Mouse (Mus musculus) megakaryocyte, embryonic 14.5 days (primary cell): Measurements from ENCODE around the gene Wdr3. TPM values are rescaled to one million over a fixed set of nuclear protein-coding genes. Genes with fewer than 3 reads are reported as not detected.

ENCODE experiments used
- H3K27me3 ChIP-seq: replicated peaks from 2 replicates; pipeline ENCODE3; 2012; ENCODE audit warnings: inconsistent platforms
- H3K36me3 ChIP-seq: replicated peaks from 2 replicates; pipeline ENCODE3; 2012; ENCODE audit warnings: low read length, inconsistent platforms, mixed read lengths
- H3K4me1 ChIP-seq: 2 replicates; pipeline ENCODE4 v1.6.1; 2012; ENCODE audit warnings: inconsistent platforms
- H3K4me3 ChIP-seq: replicated peaks from 2 replicates; pipeline ENCODE3; 2012; ENCODE audit warnings: moderate library complexity, mild to moderate bottlenecking, inconsistent platforms
- H3K9me3 ChIP-seq: 2 replicates; pipeline ENCODE4 v1.6.1; 2012; ENCODE audit warnings: inconsistent platforms
- FLI1 ChIP-seq: IDR thresholded peaks from 2 replicates; pipeline ENCODE4 v1.6.1; 2012; ENCODE audit warnings: low read length, inconsistent platforms, mixed read lengths
- GATA1 ChIP-seq: IDR thresholded peaks from 3 replicates; pipeline ENCODE4 v1.6.1; 2012; ENCODE audit warnings: mixed read lengths, low read length, inconsistent platforms, borderline replicate concordance
- polyA plus RNA-seq: library from polyadenylated mRNA; stranded (reverse); fragments of >175 nt; gene quantifications from 2 replicates; pipeline ENCODE4 v1.2.3, GENCODE M21; 2012; ENCODE audit warnings: low replicate concordance; ENCODE audit not compliant: insufficient read depth

The Wdr3 gene
- polyA plus RNA-seq = 0.89 and 3.7 TPM in 2 replicates

GRCm38 (mm10) chr3:100162315-100163105 is at the start of gene Wdr3, which contains the start of gene Gdap2:
Gene Wdr3 (minus strand): TSS chr3:100162407.
Gene Gdap2 (plus strand): TSS chr3:100162381.
- Histone ChIP-seq H3K27me3 (no peaks in the 10 kb centered on the region), H3K4me1 (peaks cover 41% of the 10 kb centered on the region), H3K4me3 (peak within 1 kb of the TSS; percentile 98), H3K36me3 (peaks cover 47% of the 10 kb centered on the region), H3K9me3 (no peaks in the 10 kb centered on the region)
- peak; percentile 97 for TF ChIP-seq FLI1
- no peak for TF ChIP-seq GATA1

DNA sequence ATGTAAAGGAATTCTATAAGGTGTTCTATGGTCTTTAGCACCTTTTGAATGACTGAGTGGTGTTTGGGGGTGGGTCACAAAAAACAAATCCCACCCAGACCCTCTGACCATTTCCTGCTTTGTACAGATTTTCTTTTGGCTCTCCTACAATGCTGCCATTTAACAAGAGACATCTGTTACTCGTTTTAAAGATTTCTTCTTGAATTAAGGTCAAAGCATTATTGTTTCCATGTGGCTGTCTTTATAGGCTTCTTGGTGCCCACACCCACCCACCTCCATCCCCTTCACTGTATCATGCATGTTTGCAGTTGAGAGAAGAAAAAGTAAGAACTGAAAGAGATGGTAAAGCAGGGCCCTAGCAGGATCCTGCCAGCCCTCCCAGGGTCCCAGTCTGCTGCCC is 44.8 kb upstream of the Wdr3 start:
- no peaks in the 10 kb centered on the region for H3K27me3 ChIP-seq
- H3K4me1 ChIP-seq = no peaks in the 10 kb centered on the region
- peaks cover 65% of the 10 kb centered on the region for H3K36me3 ChIP-seq
- TF ChIP-seq GATA1 = no peak
- TF ChIP-seq FLI1 = no peak
- no peak overlapping the region for H3K4me3 ChIP-seq
- no peaks in the 10 kb centered on the region for H3K9me3 ChIP-seq

- Histone ChIP-seq H3K36me3 (peaks cover 99% of the 10 kb centered on the region), H3K4me3 (no peak overlapping the region), H3K9me3 (no peaks in the 10 kb centered on the region), H3K4me1 (no peaks in the 10 kb centered on the region), H3K27me3 (no peaks in the 10 kb centered on the region)
- no peak for TF ChIP-seq FLI1
- TF ChIP-seq GATA1 = no peak
Observed at GRCm38 (mm10) chr3:100201554-100201953, 39.3 kb upstream of the Wdr3 start.

DNA sequence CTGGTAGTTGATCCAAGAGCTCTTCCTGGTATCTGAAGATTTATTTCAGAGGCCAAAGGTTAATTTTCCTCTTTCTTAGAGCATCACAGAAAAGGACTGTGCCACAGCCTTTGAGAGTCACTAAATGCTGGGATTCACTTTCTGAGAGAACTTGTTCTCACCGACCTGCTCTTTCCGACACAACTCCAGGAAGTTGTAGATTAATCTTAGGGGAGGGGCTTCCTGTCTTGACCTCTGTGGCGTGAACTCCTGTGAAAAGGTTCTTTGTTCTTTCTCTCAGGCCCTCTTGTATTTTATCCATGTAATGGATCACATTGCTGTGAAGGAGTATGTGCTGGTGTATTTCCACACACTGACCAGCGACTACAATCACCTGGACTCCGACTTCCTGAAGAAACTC is 32.0 kb upstream of the Wdr3 start:
- peaks cover 91% of the 10 kb centered on the region for H3K36me3 ChIP-seq
- H3K4me1 ChIP-seq = peaks cover 19% of the 10 kb centered on the region
- H3K27me3 ChIP-seq = no peaks in the 10 kb centered on the region
- TF ChIP-seq GATA1 (no peak), FLI1 (no peak)
- no peak overlapping the region for H3K4me3 ChIP-seq
- no peaks in the 10 kb centered on the region for H3K9me3 ChIP-seq

DNA sequence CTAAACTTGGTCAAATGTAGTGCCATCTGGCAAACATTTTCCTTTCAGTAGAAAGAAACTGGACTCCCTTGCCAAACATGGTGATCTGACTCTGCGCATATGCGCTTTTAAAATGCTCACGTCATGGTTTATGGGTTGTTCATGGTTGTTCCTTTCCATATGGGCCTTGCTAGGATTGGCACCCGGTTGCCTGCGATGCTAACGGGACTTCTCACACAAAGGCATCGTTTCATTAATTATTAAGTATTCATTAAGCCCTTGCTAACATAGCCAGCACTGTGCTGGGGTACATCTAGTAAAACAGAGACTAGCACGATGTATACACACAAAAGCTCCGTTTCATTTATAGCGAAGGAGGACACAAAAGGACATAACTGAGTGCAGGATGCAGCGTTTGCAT is 27.7 kb upstream of the Wdr3 start:
- H3K9me3 ChIP-seq = no peaks in the 10 kb centered on the region
- peaks cover 16% of the 10 kb centered on the region for H3K4me1 ChIP-seq
- H3K36me3 ChIP-seq = peaks cover 88% of the 10 kb centered on the region
- no peak overlapping the region for H3K4me3 ChIP-seq
- no peaks in the 10 kb centered on the region for H3K27me3 ChIP-seq
- TF ChIP-seq FLI1 (no peak), GATA1 (no peak)

GRCm38 (mm10) chr3:100189444-100189843 is 27.2 kb upstream of the Wdr3 start:
- Histone ChIP-seq H3K9me3 (no peaks in the 10 kb centered on the region), H3K36me3 (peaks cover 89% of the 10 kb centered on the region), H3K4me3 (no peak overlapping the region), H3K27me3 (no peaks in the 10 kb centered on the region), H3K4me1 (peaks cover 13% of the 10 kb centered on the region)
- TF ChIP-seq FLI1 (no peak), GATA1 (no peak)

DNA sequence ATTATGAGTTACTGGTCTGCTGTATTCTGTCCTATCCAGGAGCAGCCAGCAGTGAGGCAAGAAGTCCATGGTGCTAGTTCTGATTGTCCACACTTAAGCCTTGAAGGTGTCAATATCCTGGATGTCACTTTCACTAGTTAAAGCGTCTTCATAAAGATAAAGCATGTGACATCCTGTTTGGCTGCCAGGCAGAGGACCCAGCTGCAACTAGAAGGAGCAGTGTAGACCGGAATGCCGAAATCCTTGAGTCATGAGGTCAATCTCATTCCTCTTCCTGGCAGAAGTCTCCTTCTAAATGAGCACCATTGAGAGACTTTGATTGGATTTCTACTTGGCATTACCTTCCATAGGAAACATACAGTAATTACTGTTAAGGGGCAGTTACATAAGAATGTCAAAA is 18.3 kb upstream of the Wdr3 start:
- H3K36me3 ChIP-seq = peaks cover 90% of the 10 kb centered on the region
- H3K9me3 ChIP-seq = no peaks in the 10 kb centered on the region
- H3K27me3 ChIP-seq = no peaks in the 10 kb centered on the region
- H3K4me1 ChIP-seq = no peaks in the 10 kb centered on the region; the same call in 1 of the 2 replicates
- TF ChIP-seq FLI1 = no peak
- no peak for TF ChIP-seq GATA1
- no peak overlapping the region for H3K4me3 ChIP-seq

GRCm38 (mm10) chr3:100176031-100176430 is 13.8 kb upstream of the Wdr3 start:
- no peaks in the 10 kb centered on the region for H3K27me3 ChIP-seq
- no peak for TF ChIP-seq FLI1
- TF ChIP-seq GATA1 = no peak
- H3K36me3 ChIP-seq = peaks cover 92% of the 10 kb centered on the region
- no peak overlapping the region for H3K4me3 ChIP-seq
- H3K4me1 ChIP-seq = no peaks in the 10 kb centered on the region; the same call in 1 of the 2 replicates
- no peaks in the 10 kb centered on the region for H3K9me3 ChIP-seq

- Histone ChIP-seq H3K4me3 (no peak overlapping the region), H3K9me3 (no peaks in the 10 kb centered on the region), H3K4me1 (peaks cover 54% of the 10 kb centered on the region), H3K36me3 (peaks cover 41% of the 10 kb centered on the region), H3K27me3 (no peaks in the 10 kb centered on the region)
- TF ChIP-seq FLI1 (no peak), GATA1 (no peak)
Observed at GRCm38 (mm10) chr3:100164991-100165390, 2.8 kb upstream of the Wdr3 start.

DNA sequence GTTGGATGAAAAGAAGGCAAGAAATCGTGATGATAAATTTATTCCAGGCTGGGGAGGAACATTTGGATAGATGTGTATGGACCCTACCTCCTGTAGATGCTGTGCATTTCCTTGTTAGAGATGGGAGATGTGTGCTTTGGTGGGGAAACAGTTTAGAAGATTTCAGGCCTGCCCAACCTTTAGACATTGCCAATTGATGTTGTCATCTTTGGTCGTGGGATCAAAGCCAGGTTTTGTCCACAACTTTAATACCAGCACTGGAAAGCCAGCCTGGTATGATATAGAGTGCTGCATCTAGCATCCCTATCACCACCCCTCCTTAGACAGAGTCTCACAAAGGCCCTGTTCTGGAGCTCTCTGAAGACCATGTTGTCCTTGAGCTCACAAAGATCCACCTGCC is 1.3 kb upstream of the Wdr3 start:
- H3K36me3 ChIP-seq = peaks cover 41% of the 10 kb centered on the region
- TF ChIP-seq FLI1 (no peak), GATA1 (no peak)
- peak overlapping the region; percentile 59 for H3K4me3 ChIP-seq
- H3K4me1 ChIP-seq = peaks cover 51% of the 10 kb centered on the region
- H3K9me3 ChIP-seq = no peaks in the 10 kb centered on the region
- H3K27me3 ChIP-seq = no peaks in the 10 kb centered on the region
